Mouse (Mus musculus) CD8-positive naive resting alpha-beta T cell, adult 2 months (primary cell): ENCODE results near the gene Pusl1.
A peak's percentile ranks its signal among the peaks of the same experiment; 100 is the strongest.

Source experiments
- DNase-seq, 2 experiments: peaks; one replicate each; pipeline ENCODE4 v3.0.0; 2022; ENCODE audit warnings: low read depth in 2 of 2, low spot score in 2 of 2

Pusl1 gene

DNA sequence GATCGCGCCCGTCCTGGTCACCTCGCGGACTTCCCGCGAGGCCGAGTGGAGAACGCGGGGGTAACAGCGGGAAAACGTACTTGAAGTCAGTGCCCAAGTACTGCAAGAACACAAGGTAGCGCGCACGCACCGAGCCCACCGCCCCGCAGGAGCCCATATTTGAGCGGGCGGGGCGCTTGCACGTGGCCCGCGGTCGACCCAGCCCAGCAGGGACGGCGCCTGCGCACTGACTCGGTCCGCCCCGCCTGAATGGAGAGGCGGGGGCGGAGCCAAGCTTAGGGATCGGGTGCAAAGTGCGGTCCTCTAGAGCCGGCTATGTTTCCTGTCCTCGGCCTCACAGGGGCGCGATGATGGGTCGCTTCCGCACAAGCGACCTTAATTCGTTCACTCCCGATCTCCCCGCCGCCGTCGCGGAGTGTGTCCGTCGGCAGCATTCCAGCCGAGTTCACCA, at the start of gene Pusl1, which contains the start of gene Acap3:
TSS of gene Pusl1 (minus strand) at position 231 of the 451 bp plus-strand sequence.
TSS of gene Acap3 (plus strand) at position 272 of the 451 bp plus-strand sequence.
- DNase-seq: peak; percentile 94 to 98

DNA sequence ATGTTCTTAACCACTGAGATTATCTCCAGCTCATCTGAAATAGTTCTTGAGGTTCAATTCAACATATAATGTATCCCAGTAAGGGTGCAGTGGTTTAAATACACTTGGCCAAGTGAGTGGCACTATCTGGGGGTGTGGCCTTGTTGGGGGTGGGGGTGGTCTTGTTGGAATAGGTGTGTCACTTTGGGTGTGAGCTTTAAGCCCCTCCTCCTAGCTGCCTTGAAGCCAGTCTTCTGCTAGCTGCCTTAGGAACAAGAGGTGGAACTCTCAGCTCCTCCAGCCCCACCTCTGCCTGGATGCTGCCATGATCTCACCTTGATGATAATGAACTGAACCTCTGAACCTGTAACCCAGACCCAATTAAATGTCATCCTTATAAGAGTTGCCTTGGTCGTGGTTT, 40.5 kb upstream of the Pusl1 start:
- no peak for DNase-seq

DNA sequence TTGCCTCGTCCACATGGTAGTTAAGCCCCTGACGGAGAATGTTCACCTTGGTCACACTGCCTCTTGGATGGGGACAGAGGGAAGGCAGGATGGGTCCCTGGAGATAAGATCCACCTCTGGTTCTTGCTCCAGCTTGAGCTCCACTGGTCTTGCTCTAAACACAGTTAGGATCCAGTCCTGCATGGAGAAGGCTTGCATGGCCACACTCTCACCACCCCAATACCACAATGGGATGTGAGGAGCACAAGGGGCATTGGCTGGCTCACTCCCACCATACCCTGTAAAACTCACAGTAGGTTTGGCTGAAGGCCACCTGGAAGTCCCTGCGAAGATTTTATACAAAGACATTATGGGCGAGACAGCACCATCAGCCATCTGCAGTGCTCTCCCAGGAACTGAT, 17.2 kb upstream of the Pusl1 start:
- no peak for DNase-seq

- DNase-seq: peak in 1 of 2 experiments; percentile 0
Measured at GRCm38 (mm10) chr4:155908281-155908680, 16.7 kb upstream of the Pusl1 start.

DNA sequence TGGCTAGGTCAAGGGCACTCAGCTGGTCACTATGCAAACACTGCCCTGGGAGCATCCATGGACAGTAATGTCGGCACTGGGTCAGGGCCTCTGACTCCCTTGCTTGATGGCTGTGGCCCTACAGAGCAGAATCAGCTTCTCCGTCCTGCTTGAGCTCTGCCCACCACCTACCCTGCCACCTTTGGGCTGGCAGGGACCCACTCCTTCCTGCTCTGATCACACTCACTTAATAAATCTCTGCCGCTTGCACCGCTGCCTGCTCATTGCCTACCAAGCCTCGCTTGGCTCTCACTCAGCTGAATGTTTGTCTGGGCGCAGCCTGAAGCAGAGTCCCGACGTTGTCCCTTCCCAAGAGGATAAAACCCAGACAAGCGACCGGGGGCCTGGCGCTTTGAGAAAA, 15.4 kb upstream of the Pusl1 start:
- no peak for DNase-seq

DNA sequence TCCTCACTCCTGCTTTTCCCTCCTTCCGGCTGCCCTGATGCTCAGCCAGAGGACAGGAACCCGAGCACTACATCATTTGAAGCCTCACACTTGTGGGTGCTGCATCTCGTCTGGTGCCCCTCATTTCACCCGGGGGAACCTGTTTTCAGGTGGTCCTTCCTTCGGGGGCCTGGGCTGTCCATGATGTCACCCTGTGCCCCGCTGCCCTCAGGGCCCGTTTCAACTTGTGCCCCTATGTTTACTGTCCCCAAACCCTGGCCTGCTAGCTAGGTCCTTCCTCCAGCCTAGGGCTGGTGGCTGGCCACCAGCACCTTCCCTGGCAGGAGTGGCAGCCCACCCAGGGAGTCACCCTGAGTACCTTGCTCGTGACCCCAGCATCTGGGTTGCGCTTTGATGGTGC, 14.5 kb upstream of the Pusl1 start:
- DNase-seq: peak in 1 of 2 experiments; percentile 0

GRCm38 (mm10) chr4:155905634-155906033, 14.1 kb upstream of the Pusl1 start:
- DNase-seq: no peak

- peak in 1 of 2 experiments; percentile 1 for DNase-seq
Measured at GRCm38 (mm10) chr4:155904318-155905102, 12.9 kb upstream of the Pusl1 start.

DNA sequence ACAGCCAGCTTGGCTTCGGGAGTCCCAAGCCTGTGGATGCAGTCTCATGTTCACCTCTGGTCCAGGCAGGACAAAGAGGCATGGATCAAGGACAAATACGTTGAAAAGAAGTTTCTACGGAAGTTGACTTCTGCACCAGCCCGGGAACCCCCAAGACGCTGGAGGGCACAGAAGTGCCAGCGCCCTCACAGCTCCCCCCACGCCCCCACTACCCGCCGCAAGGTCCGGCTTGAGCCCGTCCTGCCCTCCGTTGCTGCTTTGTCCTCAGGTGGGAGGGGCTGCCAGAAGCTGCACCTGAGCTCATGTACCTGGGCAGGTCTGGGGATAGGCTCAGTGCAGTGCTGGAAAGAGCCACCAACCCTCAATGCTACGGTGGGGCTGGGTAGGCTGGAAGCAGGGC, 11.7 kb upstream of the Pusl1 start:
- DNase-seq: no peak

DNA sequence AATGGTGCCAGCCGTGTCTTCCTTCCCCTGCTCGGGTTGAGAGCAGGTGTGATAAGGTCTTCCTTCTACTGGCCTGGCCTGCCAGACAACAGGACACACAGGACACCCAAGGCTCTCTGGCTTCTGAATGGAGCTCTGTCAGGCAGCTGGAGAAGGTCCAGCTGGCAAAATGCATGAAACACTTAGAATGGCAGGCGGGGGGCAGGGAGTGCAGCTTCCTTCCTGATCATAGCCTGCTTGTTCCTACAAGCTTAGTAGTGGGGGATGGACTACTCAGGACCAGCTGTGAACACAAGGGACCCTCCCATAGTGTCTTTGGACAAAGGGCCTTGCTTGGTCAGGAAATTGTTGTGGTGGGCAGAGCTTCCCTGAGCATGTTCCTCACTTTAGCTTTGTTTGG, 9.6 kb upstream of the Pusl1 start:
- no peak for DNase-seq

- DNase-seq: no peak
Measured at GRCm38 (mm10) chr4:155899355-155899754, 7.8 kb upstream of the Pusl1 start.

GRCm38 (mm10) chr4:155898318-155898717, 6.7 kb upstream of the Pusl1 start:
- no peak for DNase-seq

GRCm38 (mm10) chr4:155896461-155896860, 4.9 kb upstream of the Pusl1 start:
- no peak for DNase-seq

GRCm38 (mm10) chr4:155895826-155896225, 4.2 kb upstream of the Pusl1 start:
- DNase-seq: no peak

GRCm38 (mm10) chr4:155895216-155895615, 3.6 kb upstream of the Pusl1 start:
- no peak for DNase-seq

DNA sequence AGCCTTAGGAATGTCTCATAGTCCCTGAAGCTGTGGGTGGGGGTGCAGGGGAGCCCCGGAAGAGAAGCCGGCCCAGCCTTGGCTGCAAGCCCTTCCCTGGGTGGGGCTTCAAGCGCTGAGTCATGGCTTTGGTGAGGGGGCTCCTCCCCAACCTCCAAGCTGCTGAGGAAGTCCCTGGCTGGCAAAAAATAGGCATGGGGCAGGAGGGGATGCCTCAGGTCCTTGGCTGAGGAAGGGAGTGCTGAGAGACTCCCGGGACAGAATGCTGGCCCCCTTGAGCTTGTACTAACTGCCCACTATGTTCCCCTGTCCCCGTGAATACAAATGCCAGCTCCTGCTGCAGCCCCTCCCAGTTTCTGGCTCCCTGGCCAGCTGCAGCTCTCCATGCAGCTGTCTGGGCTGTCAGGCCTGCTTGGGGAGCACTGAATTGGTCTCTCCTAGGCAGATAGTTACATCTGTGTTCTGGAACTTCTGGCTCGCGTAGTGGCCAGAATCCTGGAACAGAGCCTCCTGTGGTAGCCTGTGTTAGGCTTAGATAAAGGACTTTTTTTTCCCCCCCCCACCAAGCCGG, 2.8 kb upstream of the Pusl1 start:
- DNase-seq: peak; percentile 17 to 32

DNA sequence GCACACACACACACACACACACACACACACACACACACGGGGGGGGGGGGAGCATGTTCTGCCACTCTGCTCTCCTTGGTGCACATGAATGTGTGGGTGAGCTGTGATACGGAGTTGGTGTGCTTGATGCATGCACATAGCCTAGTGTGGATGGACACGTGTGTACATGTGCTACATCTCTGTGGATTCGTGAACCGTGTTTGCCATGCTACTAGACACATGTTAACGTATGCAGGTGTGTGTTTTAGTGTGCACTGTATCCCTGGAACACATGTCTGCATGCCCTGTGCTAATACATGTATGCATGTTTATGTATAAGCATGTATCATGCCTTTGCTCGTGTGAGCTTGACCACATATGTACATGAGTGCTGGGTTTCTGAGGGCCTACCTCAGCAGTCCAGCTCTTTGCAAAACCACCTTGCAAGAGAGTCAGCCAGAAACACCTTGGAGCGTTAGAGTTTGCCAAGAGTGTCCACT, 1.7 kb upstream of the Pusl1 start:
- DNase-seq: no peak

DNA sequence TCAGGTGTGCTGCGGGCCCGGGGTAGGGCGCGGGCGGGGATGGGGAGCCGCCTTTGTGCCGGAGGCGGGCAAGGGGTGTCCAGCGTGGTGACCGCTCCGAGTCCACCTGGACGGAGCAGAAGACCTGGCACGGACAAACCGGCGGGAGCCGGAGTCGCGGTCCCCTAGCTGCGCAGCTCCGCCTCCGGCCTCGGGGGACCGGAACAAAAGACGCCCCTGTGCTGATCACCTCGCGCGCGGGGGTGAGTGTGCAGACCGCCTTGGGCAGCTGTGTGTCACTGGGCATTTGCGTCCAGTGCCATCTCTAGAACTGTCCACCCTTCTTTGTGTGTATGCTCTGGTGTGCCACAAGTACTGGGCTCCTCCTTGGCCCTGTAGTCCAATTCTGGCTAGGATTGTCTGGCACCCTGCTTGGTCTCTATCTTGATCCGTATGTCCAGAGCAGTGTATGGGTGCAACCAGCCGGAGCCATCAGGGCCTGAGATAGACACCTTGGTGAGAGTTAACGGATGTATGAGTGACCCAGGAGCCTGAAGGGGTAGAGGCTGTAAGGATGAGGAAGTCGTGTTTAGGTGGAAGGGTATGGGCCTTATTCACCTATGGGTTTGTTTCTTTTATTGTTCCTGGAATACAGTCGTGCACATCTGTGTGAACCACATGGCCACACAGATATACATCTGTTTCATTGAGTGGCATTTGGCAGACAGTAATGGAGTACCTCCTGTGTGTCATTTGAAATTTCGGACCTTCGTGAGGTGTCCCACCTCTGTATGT, 1.0 kb upstream of the Pusl1 start:
- no peak for DNase-seq

DNA sequence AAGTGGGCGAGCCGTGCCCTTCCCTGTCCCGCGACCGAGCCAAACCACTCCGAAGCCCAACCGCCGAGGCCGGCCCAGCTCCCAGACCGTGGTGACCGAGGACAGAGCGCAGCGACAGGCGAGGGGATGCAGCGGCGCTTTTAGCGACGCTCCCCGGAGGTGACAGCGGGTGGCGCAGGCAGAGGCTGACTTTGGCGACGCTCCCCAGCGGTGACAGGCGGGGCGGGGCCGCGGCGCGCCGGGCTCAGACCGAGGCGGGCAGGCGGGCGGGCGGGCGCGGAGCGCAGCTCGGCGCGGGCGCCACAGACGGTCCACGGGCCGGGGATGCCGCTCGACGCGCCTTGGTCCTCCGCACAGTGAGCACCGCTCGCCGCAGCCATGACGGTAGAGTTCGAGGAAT, 436 bp upstream of the Pusl1 start:
- peak; percentile 68 to 75 for DNase-seq

GRCm38 (mm10) chr4:155891011-155891471, 540 bp downstream of the Pusl1 start:
- no peak for DNase-seq

DNA sequence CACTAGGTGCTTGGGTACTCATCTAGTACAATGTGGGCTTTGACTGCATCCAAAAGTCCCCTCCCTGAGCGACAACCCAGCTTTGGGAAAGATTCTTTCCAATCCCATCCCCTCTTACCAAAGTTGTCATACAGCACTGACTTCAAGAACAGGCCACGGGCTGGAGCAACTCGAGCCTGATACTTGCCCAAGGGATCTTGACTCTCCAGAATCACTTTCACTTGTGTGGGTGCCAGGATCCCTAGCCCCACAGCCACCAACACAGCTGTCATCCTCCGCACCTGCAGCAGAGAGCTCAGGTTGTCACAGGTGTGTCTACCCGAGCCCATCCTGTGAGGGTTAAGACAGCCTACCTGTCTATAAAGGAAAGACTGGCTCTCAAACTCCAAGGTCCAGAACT, 2.3 kb downstream of the Pusl1 start:
- no peak for DNase-seq

- DNase-seq: no peak
Measured at GRCm38 (mm10) chr4:155888181-155888580, 3.4 kb downstream of the Pusl1 start.
